Mouse (Mus musculus) monocyte, adult 2 months (primary cell): ENCODE measurements around the gene Gm20422.

ENCODE experiments used
- DNase-seq, 2 experiments: peaks; one replicate each; pipeline ENCODE4 v3.0.0; 2022; ENCODE audit warnings: low spot score in 2 of 2, low read depth in 1 of 2

The Gm20422 gene

DNA sequence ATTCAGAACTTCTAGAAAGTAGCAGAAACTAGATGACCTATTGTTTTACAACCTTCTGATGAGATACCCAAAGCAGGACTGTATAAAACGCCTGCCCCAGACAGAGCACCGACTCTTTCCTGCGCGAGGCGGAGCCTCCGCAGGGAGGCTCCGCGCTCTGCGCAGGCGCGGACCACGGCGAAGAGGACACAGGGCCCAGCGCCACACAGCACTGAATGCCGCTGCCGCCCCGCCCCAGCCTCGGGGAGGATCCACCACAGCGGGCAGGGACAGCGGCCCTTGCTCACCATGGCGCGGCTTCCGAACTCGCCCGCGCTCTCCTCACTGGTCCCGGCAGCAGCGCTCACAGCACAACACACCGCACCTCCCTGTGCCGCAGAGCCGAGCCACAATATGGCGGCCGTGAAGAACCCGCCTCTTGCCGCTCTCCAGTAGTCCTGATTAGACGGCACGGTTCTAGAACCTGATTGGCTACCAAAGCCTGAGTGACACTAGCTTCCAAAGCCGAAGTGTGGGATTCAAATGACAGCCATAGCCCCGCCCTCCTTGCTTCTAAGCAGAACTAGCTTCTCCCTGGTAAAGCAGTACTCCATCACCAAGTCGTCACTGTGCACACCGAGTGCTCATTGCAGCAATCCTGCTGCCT is at the start of gene Gm20422:
Gene Gm20422, minus strand, starts transcription at position 384 of the 646 bp plus-strand sequence.
- peak; percentile 64 to 79 for DNase-seq

DNA sequence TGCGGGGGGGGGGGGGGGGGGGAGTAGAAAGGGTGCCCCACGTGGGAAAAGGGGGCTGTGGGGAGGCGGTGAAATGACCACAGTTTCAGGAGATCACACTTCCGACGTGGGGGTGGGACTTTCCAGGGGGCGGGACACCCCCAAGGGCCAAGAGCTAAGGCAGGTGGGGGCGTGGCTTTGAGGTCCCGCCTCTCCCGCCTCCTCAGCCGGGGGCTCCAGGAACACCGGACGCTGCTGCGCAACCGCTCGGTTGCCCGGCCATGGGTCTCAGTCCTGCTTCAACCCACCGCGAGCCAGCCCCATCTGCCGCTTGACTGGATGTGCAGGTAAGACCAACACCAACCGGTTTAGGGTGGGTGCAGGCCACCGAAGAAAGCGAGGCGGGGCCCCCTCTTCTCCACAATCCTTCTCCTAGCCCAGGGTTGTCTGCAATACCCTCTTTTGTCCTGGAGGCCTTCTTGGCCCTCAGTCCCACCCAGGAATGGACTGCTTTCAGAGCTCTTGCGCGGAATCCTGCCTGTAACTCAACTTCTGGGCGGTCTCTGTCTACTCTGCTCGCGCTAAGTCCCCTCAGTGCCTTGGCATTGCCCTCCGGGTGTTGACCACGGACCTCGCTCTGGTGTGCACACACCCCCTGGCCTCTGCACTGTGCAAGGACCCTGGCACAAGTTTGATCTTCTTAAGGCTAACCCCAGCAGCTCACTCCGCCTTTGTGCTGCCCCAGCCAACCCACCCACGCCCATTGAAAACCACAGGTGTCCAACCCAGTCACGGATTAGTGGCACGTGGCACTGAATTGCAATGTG is 47.9 kb upstream of the Gm20422 start, which contains the start of gene Lpar2:
Gene Lpar2, plus strand, starts transcription at position 44 of the 806 bp plus-strand sequence.
- DNase-seq = no peak

DNA sequence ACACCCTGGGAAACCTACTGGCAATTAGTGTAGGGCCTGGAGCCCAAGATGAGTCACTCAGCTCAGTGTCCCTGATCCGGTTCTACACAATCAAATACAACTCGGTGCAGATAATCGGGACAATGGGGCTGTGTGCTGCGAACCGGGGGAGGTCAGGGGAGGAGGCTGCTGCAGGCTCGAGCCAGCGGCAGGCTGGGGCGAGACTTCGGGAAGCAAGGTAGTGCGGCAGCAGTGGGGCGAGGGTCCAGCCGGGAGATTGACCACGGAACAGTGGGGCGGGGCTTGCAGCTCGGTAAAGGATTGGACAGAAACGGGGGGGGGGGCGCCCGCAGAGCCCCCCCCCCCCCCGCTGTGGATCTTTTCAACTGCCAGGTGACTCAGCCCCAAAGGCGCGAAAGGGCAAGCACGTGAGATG is 47.3 kb upstream of the Gm20422 start:
- DNase-seq = no peak

DNA sequence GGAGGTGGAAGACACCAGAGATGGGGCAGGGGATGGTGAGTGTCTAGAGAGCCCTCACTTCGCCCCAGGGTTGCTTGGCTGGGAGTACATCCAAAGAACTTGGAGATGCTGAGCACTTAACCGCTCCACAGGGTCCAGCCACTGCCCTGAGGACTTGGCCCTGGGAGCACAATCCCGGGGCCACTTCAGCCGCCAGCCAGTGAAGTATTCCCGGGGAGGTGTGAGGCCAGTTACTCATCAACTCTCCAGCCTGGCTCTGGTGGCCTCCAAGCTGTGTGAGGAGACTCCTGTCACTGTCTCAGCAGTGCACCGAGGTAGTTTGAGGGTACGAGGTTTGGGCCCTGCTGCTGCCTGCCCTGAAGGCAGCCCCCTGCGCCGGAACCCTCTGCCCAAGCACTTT is 45.8 kb upstream of the Gm20422 start:
- DNase-seq = no peak

GRCm38 (mm10) chr8:69815396-69815795 is 40.7 kb upstream of the Gm20422 start:
- no peak for DNase-seq

- no peak for DNase-seq
Observed at GRCm38 (mm10) chr8:69814881-69815280, 40.2 kb upstream of the Gm20422 start.

DNA sequence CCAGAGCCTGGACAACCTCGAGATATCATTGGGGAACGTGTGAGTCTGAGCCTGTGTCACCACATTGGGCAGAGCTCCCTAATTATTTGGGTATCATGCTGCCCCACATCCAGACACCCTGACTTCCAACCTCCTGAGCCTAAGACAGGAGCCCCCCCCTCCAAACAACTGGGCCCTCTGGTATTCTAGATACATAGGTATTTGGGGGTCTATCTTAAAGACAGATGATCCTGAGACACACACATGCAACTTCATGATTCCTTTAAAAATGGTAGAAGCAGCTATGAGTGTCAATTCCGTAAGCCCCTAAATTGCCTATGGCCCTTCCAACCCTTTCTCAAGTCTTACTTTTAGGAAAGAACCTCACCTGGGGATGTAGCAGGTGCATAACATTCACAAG is 35.1 kb upstream of the Gm20422 start:
- no peak for DNase-seq

DNA sequence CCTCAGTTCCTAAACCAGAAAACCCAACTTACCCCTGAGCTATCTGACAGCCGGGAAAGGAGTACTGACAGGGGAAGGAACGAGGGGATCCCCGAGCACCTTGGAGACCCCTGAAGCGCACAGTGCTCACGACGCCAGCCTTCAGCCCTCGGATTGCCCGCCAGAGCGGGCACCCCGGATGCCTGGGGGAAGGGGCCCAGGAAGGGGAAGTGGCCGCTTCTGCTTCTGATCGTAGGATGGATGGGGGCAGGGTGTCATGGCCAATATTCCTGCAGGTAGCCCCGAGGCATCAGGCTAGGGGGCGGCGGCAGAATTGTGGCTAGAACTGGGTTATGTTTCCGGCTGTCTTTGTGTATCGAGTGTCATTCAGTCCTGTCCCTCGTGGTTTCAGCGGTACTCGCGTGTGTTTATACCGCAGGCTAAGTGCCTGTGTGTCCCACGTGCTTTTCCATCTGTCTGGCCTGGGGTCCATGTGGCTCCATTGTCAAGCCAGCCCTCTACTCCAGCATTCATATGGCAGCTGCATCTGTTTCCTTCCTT is 34.2 kb upstream of the Gm20422 start:
- DNase-seq = peak in 1 of 2 experiments; percentile 39

- peak; percentile 45 to 73 for DNase-seq
Observed at GRCm38 (mm10) chr8:69808094-69808863, 33.6 kb upstream of the Gm20422 start, which contains the start of gene Gmip. Gene Gmip (plus strand): TSS chr8:69808679.

DNA sequence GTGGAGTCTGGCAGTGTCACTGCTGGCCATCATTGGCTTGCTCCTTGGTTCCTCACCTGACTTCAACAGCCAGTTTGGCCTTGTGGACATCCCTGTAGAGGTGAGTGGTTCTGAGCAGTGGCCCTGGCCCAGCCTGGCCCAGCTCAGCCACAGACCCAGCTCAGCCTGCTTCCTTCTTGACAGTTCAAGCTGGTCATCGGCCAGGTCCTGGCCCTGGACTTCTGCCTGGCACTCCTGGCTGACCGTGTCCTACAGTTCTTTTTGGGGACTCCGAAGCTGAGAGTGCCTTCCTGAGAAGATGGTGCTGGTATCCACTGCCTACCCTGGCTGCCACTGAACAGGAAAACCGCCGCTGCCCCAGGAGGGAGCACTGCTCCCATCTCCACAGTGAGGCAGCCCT is 32.5 kb upstream of the Gm20422 start:
- DNase-seq = no peak

DNA sequence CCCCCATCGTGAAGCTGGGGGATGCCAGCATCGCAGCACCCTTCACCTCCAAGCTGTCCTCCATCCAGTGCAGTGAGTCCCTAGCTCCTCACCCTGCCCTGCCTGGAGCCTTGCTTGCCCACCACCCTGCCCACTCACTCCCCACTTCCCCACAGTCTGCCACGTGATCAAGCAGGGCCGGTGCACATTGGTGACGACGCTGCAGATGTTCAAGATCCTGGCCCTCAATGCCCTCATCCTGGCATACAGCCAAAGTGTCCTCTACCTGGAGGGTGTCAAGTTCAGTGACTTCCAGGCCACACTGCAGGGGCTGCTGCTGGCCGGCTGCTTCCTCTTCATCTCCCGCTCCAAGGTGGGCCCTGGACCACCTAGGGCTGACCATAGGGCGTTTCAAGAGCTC is 30.8 kb upstream of the Gm20422 start:
- DNase-seq = no peak

DNA sequence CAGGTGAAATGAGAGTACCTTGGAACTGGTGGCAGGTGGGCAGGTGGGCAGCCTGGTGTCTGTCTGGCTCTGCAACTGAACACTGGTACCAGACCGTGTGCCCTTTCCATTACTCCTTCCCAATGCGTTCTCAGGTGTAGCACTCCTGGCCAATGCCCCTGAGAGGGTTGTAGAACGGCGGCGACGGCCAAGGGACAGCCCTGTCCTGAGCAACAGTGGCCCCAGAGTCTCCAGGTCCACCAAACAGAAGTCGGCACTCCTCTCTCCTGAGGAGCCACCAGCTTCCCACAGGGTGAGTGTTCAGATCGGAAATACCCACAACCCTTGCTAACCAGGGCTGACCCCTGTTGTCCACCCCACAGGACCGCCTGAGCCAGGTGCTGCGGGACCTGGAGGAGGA is 30.4 kb upstream of the Gm20422 start:
- DNase-seq = no peak

- no peak for DNase-seq
Observed at GRCm38 (mm10) chr8:69804537-69804936, 29.9 kb upstream of the Gm20422 start.

DNA sequence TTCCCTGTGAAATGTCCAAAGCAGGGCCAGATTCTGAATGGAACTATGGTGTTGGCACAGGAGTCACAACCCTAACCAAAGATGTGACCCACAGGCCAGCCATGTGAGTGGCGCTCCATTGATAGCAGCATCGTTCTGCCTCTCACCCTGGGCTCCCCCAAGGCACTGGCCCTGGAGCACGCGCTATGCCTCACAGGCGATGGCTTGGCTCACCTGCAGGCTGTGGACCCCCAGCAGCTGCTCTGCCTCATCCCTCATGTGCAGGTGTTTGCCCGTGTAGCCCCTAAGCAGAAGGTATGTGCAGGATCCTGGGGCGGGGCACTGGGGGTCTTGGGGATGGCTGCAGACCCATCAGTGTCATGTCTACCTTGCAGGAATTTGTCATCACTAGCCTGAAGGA is 28.7 kb upstream of the Gm20422 start:
- no peak for DNase-seq

GRCm38 (mm10) chr8:69802216-69802615 is 27.5 kb upstream of the Gm20422 start:
- no peak for DNase-seq

DNA sequence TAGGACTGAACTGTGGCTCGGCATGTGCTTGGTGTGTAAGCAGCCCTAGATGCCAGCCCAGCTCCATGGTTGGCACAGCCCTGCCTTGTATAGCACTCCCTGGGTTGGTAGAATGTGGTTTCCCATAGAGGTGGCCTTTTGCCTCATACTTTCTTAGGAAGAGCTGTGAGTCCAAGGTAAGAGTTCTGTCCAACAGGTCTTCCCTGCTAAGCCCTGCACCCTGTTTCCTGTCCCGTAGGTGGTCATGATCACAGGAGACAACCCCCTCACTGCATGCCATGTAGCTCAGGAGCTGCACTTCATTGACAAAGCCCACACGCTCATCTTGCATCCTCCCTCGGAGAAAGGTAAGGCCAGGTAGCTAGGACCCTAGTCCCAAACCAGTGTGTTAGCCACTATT is 27.1 kb upstream of the Gm20422 start:
- no peak for DNase-seq

- DNase-seq = no peak
Observed at GRCm38 (mm10) chr8:69799946-69800345, 25.3 kb upstream of the Gm20422 start.

GRCm38 (mm10) chr8:69799261-69799660 is 24.6 kb upstream of the Gm20422 start:
- DNase-seq = no peak

- no peak for DNase-seq
Observed at GRCm38 (mm10) chr8:69797661-69798060, 23.0 kb upstream of the Gm20422 start.

- no peak for DNase-seq
Observed at GRCm38 (mm10) chr8:69796721-69797345, 22.1 kb upstream of the Gm20422 start.

- no peak for DNase-seq
Observed at GRCm38 (mm10) chr8:69794901-69795300, 20.2 kb upstream of the Gm20422 start.
